Mouse (Mus musculus) embryonic facial prominence, embryonic 15.5 days (tissue): ENCODE measurements at regions not wholly inside any gene's neighbourhood (a gene's known extent, or its start where the extent isn't known, plus 50 kb on each side); places are given as distances from the start of the nearest gene placed in this dataset.

Source experiments
- ATAC-seq: fragments of 200-750 bp; cut with Nextera tagmentation; 2 replicates; pipeline ENCODE4 v1.8.0; 2017; ENCODE audit warnings: low read depth, moderate TSS enrichment; ENCODE audit not compliant: insufficient number of reproducible peaks, low FRiP score, low TSS enrichment
- H3K27ac ChIP-seq: fragments of 300-500 bp; sonication (generic); replicated peaks from 2 replicates; pipeline ENCODE4 v1.5.1; 2015; ENCODE audit warnings: mild to moderate bottlenecking, inconsistent platforms
- H3K27me3 ChIP-seq: fragments of 300-500 bp; sonication (generic); 2 replicates; pipeline ENCODE4 v1.6.1; 2015; ENCODE audit warnings: inconsistent platforms
- H3K36me3 ChIP-seq: fragments of 300-500 bp; sonication (generic); 2 replicates; pipeline ENCODE4 v1.6.1; 2015; ENCODE audit warnings: mild to moderate bottlenecking, inconsistent platforms
- H3K4me1 ChIP-seq: fragments of 300-500 bp; sonication (generic); 2 replicates; pipeline ENCODE4 v1.6.1; 2015; ENCODE audit warnings: inconsistent platforms
- H3K4me2 ChIP-seq: fragments of 300-500 bp; sonication (generic); replicated peaks from 2 replicates; pipeline ENCODE4 v1.6.1; 2015; ENCODE audit warnings: mild to moderate bottlenecking, inconsistent platforms
- H3K4me3 ChIP-seq: fragments of 300-500 bp; sonication (generic); replicated peaks from 2 replicates; pipeline ENCODE4 v1.5.1; 2015; ENCODE audit warnings: mild to moderate bottlenecking, inconsistent platforms
- H3K9ac ChIP-seq: fragments of 300-500 bp; sonication (generic); 2 replicates; pipeline ENCODE4 v1.6.1; 2015; ENCODE audit warnings: inconsistent platforms
- H3K9me3 ChIP-seq: fragments of 300-500 bp; sonication (generic); replicated peaks from 2 replicates; pipeline ENCODE4 v1.6.1; 2016; ENCODE audit warnings: inconsistent platforms
- WGBS: fragments of 180-500 bp; shearing (Covaris S2); methylation state at CpG from one replicate; pipeline ENCODE4 v1.1.7; 2015; 5-methylcytosine and 5-hydroxymethylcytosine counted together

GRCm38 (mm10) chr5:106757436-106757835, 60.3 kb upstream of the Zfp644 start:
- WGBS: 4% methylated on average over 14 of the region's 14 CpGs
- Histone ChIP-seq H3K36me3 (no peaks in the 10 kb centered on the region), H3K9ac (no peak overlapping the region), H3K27me3 (peaks cover 11% of the 10 kb centered on the region), H3K9me3 (no peaks in the 10 kb centered on the region), H3K4me1 (peaks cover 15% of the 10 kb centered on the region), H3K27ac (no peak overlapping the region), H3K4me3 (peak overlapping the region; percentile 18; the same call in 1 of the 2 replicates), H3K4me2 (peak overlapping the region; percentile 39)
- no peak for ATAC-seq

GRCm38 (mm10) chr5:106756937-106757371, 59.9 kb upstream of the Zfp644 start:
- Histone ChIP-seq H3K9me3 (no peaks in the 10 kb centered on the region), H3K9ac (no peak overlapping the region)

GRCm38 (mm10) chr5:106753289-106753688, 56.2 kb upstream of the Zfp644 start:
- Histone ChIP-seq H3K36me3 (no peaks in the 10 kb centered on the region), H3K27me3 (peaks cover 10% of the 10 kb centered on the region), H3K9ac (no peak overlapping the region), H3K4me2 (no peak overlapping the region), H3K27ac (no peak overlapping the region), H3K9me3 (no peaks in the 10 kb centered on the region), H3K4me1 (peaks cover 15% of the 10 kb centered on the region), H3K4me3 (no peak overlapping the region)
- 87% methylated on average over 1 of the region's 1 CpGs for WGBS
- no peak for ATAC-seq

More at GRCm38 (mm10) chr5:106756937-106757371, 59.9 kb upstream of the Zfp644 start:
- Histone ChIP-seq H3K36me3 (no peaks in the 10 kb centered on the region), H3K27me3 (peaks cover 11% of the 10 kb centered on the region), H3K4me3 (peak overlapping the region; percentile 18; the same call in 1 of the 2 replicates), H3K27ac (no peak overlapping the region), H3K4me1 (peaks cover 15% of the 10 kb centered on the region), H3K4me2 (peak overlapping the region; percentile 39)
- 5% methylated on average over 10 of the region's 10 CpGs for whole genome bisulfite sequencing
- ATAC-seq: no peak

- 85% methylated on average over 2 of the region's 2 CpGs for WGBS
- H3K4me1 ChIP-seq: no peaks in the 10 kb centered on the region
Measured at GRCm38 (mm10) chr5:106750168-106750567, 53.1 kb upstream of the Zfp644 start.

GRCm38 (mm10) chr5:106748527-106749138, 51.5 kb upstream of the Zfp644 start:
- ATAC-seq: no peak
- H3K9ac ChIP-seq: no peak overlapping the region
- no peaks in the 10 kb centered on the region for H3K27me3 ChIP-seq
- H3K36me3 ChIP-seq: no peaks in the 10 kb centered on the region
- no peaks in the 10 kb centered on the region for H3K9me3 ChIP-seq
- no peak overlapping the region for H3K4me3 ChIP-seq
- 56% methylated on average over 12 of the region's 12 CpGs for WGBS
- H3K4me1 ChIP-seq: no peaks in the 10 kb centered on the region
- H3K4me2 ChIP-seq: no peak overlapping the region
- H3K27ac ChIP-seq: no peak overlapping the region

More at GRCm38 (mm10) chr5:106750168-106750567, 53.1 kb upstream of the Zfp644 start:
- Histone ChIP-seq H3K36me3 (no peaks in the 10 kb centered on the region), H3K4me2 (no peak overlapping the region), H3K4me3 (no peak overlapping the region), H3K9me3 (no peaks in the 10 kb centered on the region), H3K27ac (no peak overlapping the region), H3K27me3 (no peaks in the 10 kb centered on the region), H3K9ac (no peak overlapping the region)
- ATAC-seq: no peak
